Mouse (Mus musculus): ENCODE results near the gene Pkd1l3. TPM values are rescaled to one million over a fixed set of nuclear protein-coding genes. Genes with fewer than 3 reads are reported as not detected.

The Pkd1l3 gene
- polyA plus RNA-seq, 1 experiment = not detected

DNA sequence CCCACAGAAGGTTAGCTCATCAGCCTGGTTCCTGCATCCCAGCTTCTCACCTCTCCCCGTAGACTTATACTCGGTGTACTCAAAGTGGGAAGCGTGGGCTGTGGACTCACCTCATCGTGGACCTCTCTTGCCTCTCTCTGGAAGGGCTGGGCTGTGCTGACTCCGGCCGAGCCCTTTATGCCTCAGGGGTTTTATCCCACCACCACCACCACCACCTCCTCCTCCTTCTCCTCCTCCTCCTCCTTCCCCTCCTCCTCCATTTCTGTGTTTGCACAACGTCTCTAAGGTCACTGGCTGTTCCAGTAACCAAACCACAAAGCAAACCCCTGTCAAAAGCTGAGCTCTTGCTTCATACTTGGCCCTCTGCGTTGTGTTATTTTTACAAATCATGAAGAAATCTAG, 35.4 kb upstream of the Pkd1l3 start, which contains the start of gene Hp:
Gene Hp (minus strand): TSS at position 273 of the 402 bp plus-strand sequence.
- Histone ChIP-seq H3K27me3 (ENCODE audit: control insufficient read depth, insufficient read depth, insufficient read length) (peaks cover 17% of the 10 kb centered on the region), H3K4me3 (ENCODE audit: insufficient read depth, poor library complexity, severe bottlenecking) (no peak within 1 kb of the TSS), H3K36me3 (ENCODE audit: control insufficient read depth, insufficient read depth) (no peaks in the 10 kb centered on the region), H3K79me2 (ENCODE audit: control insufficient read depth, insufficient read depth) (no peaks in the 10 kb centered on the region), H3ac (ENCODE audit: control insufficient read depth, insufficient read length, low read depth) (no peak within 1 kb of the TSS), H3K79me3 (ENCODE audit: low read depth) (no peaks in the 10 kb centered on the region)
- TF ChIP-seq MYOD1 (IDR thresholded peaks at IDR 0.05; ENCODE audit: control insufficient read depth, insufficient read length, low read depth) (no peak), MYOG (IDR thresholded peaks at IDR 0.05; ENCODE audit: control insufficient read depth, extremely low read depth, insufficient read length) (no peak), USF1 (IDR thresholded peaks at IDR 0.05; ENCODE audit: low read depth) (no peak), CTCF (IDR thresholded peaks at IDR 0.05; ENCODE audit: control insufficient read depth, insufficient read depth, insufficient read length) (no peak), MAX (IDR thresholded peaks at IDR 0.05) (no peak), FOSL1 (IDR thresholded peaks at IDR 0.05; ENCODE audit: insufficient read depth, low read length, poor library complexity, severe bottlenecking) (no peak), CEBPB (IDR thresholded peaks at IDR 0.05; ENCODE audit: low read depth) (no peak)

DNA sequence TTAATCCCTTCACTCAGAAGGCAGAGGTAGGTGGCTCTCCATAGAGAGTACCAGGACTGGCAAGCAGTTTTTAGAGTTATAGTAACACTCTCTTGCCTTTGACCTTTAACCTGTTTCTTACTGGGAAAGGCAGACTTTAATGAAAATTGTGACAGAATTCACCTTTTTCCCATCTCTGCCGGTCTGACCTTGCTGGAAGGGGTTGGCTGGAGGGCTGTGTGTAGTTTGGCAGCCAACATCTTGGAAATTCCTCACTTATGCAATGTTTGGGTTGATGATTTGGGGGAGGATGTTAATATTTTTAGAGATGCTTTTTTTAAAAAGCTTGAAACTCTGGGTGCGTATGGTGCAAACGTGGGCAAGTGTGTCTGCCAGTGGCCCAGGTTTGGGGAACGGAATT, 30.0 kb upstream of the Pkd1l3 start:
- Histone ChIP-seq H3K79me2 (ENCODE audit: control insufficient read depth, insufficient read depth) (no peaks in the 10 kb centered on the region), H3ac (ENCODE audit: control insufficient read depth, insufficient read length, low read depth) (no peak overlapping the region), H3K36me3 (ENCODE audit: control insufficient read depth, insufficient read depth) (no peaks in the 10 kb centered on the region), H3K27me3 (ENCODE audit: control insufficient read depth, insufficient read depth, insufficient read length) (peaks cover 35% of the 10 kb centered on the region), H3K4me3 (ENCODE audit: insufficient read depth, poor library complexity, severe bottlenecking) (no peak overlapping the region), H3K79me3 (ENCODE audit: low read depth) (no peaks in the 10 kb centered on the region)
- TF ChIP-seq FOSL1 (IDR thresholded peaks at IDR 0.05; ENCODE audit: insufficient read depth, low read length, poor library complexity, severe bottlenecking) = no peak
- no peak for TF ChIP-seq CTCF (IDR thresholded peaks at IDR 0.05; ENCODE audit: control insufficient read depth, insufficient read depth, insufficient read length)
- no peak for TF ChIP-seq MYOG (IDR thresholded peaks at IDR 0.05; ENCODE audit: control insufficient read depth, extremely low read depth, insufficient read length)
- TF ChIP-seq MAX (IDR thresholded peaks at IDR 0.05) = no peak
- TF ChIP-seq MYOD1 (IDR thresholded peaks at IDR 0.05; ENCODE audit: control insufficient read depth, insufficient read length, low read depth) = no peak
- TF ChIP-seq CEBPB (IDR thresholded peaks at IDR 0.05; ENCODE audit: low read depth) = no peak
- no peak for TF ChIP-seq USF1 (IDR thresholded peaks at IDR 0.05; ENCODE audit: low read depth)

DNA sequence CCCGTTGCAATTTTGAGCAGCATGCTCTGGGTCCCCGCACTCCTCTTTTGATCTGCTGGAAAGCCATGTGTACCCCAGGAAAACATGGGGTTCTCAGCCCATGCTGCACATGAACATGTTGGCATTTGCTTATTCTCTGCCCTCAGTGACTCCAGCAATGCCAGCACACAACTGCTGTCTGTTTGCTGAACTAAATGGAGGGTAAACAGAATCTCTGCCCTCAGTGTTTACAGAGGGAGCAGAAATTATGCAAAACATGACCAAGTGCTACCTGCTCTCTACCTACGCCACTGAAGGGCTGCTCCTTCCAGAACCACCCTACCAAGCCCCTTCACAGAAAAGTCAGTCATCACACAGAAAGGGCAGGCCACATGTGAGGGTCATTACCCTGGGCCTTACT, 29.5 kb upstream of the Pkd1l3 start:
- no peak overlapping the region for H3K4me3 ChIP-seq (ENCODE audit: insufficient read depth, poor library complexity, severe bottlenecking)
- no peaks in the 10 kb centered on the region for H3K79me3 ChIP-seq (ENCODE audit: low read depth)
- H3K79me2 ChIP-seq (ENCODE audit: control insufficient read depth, insufficient read depth) = no peaks in the 10 kb centered on the region
- TF ChIP-seq MYOG (IDR thresholded peaks at IDR 0.05; ENCODE audit: control insufficient read depth, extremely low read depth, insufficient read length) = no peak
- no peak for TF ChIP-seq FOSL1 (IDR thresholded peaks at IDR 0.05; ENCODE audit: insufficient read depth, low read length, poor library complexity, severe bottlenecking)
- TF ChIP-seq CEBPB (IDR thresholded peaks at IDR 0.05; ENCODE audit: low read depth) = no peak
- TF ChIP-seq CTCF (IDR thresholded peaks at IDR 0.05; ENCODE audit: control insufficient read depth, insufficient read depth, insufficient read length) = no peak
- TF ChIP-seq USF1 (IDR thresholded peaks at IDR 0.05; ENCODE audit: low read depth) = no peak
- TF ChIP-seq MAX (IDR thresholded peaks at IDR 0.05) = no peak
- TF ChIP-seq MYOD1 (IDR thresholded peaks at IDR 0.05; ENCODE audit: control insufficient read depth, insufficient read length, low read depth) = no peak
- no peak overlapping the region for H3ac ChIP-seq (ENCODE audit: control insufficient read depth, insufficient read length, low read depth)
- H3K27me3 ChIP-seq (ENCODE audit: control insufficient read depth, insufficient read depth, insufficient read length) = peaks cover 35% of the 10 kb centered on the region
- H3K36me3 ChIP-seq (ENCODE audit: control insufficient read depth, insufficient read depth) = no peaks in the 10 kb centered on the region

DNA sequence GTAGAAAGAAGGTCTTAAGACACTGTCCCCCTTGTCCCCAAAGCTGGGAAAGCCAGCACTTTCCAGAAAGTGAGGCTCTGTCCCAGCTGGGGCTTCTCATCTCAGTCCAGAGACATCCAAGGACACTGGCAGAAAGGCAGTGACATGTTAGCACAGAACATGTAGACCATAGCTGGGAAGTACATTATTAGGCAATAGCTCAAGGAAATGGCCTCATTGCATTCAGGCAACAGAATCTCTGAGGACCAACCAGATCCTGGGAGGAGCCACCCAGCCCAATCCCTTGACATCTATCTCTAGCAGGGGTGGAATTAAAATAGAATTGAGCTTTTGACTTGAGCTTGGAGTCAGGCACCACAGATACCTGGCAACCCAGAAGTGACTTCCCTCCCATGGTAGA, 28.7 kb upstream of the Pkd1l3 start:
- TF ChIP-seq FOSL1 (IDR thresholded peaks at IDR 0.05; ENCODE audit: insufficient read depth, low read length, poor library complexity, severe bottlenecking) (no peak), MAX (IDR thresholded peaks at IDR 0.05) (no peak), CTCF (IDR thresholded peaks at IDR 0.05; ENCODE audit: control insufficient read depth, insufficient read depth, insufficient read length) (no peak), USF1 (IDR thresholded peaks at IDR 0.05; ENCODE audit: low read depth) (no peak), MYOG (IDR thresholded peaks at IDR 0.05; ENCODE audit: control insufficient read depth, extremely low read depth, insufficient read length) (no peak), MYOD1 (IDR thresholded peaks at IDR 0.05; ENCODE audit: control insufficient read depth, insufficient read length, low read depth) (no peak), CEBPB (IDR thresholded peaks at IDR 0.05; ENCODE audit: low read depth) (no peak)
- no peak overlapping the region for H3K4me3 ChIP-seq (ENCODE audit: insufficient read depth, poor library complexity, severe bottlenecking)

DNA sequence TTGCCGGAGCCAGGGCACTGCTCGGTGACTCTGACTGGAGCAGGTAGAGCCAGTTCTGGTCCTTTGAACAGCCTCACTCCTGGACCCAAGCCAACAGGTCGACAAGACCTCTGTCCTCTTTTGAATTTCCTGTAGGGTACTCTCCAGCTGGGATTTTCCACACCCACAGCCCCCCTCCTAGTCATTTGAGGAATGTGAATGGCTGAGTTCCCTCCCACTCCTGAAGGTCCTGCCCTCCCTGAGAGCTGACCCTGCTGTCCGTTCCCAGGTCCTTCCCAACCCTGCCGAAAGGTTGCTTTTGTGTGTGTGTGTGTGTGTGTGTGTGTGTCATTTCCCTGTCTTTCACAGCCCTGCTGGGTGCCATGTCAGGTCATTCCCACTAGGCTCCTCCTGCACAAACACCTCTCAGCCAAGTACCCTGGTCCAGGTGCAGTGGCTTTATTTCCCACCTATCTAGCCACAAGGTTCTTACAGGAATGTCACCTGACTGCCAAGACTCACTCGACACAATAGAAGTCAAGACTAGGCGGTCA, 27.3 kb upstream of the Pkd1l3 start:
- peaks cover 32% of the 10 kb centered on the region for H3K27me3 ChIP-seq (ENCODE audit: control insufficient read depth, insufficient read depth, insufficient read length)
- peaks cover 3% of the 10 kb centered on the region for H3K36me3 ChIP-seq (ENCODE audit: control insufficient read depth, insufficient read depth)
- TF ChIP-seq CTCF (IDR thresholded peaks at IDR 0.05; ENCODE audit: control insufficient read depth, insufficient read depth, insufficient read length) = no peak
- TF ChIP-seq MYOG (IDR thresholded peaks at IDR 0.05; ENCODE audit: control insufficient read depth, extremely low read depth, insufficient read length) = no peak
- TF ChIP-seq MYOD1 (IDR thresholded peaks at IDR 0.05; ENCODE audit: control insufficient read depth, insufficient read length, low read depth) = no peak
- no peak for TF ChIP-seq USF1 (IDR thresholded peaks at IDR 0.05; ENCODE audit: low read depth)
- TF ChIP-seq CEBPB (IDR thresholded peaks at IDR 0.05; ENCODE audit: low read depth) = no peak
- no peak for TF ChIP-seq FOSL1 (IDR thresholded peaks at IDR 0.05; ENCODE audit: insufficient read depth, low read length, poor library complexity, severe bottlenecking)
- no peak for TF ChIP-seq MAX (IDR thresholded peaks at IDR 0.05)
- no peaks in the 10 kb centered on the region for H3K79me2 ChIP-seq (ENCODE audit: control insufficient read depth, insufficient read depth)
- no peak overlapping the region for H3ac ChIP-seq (ENCODE audit: control insufficient read depth, insufficient read length, low read depth)
- H3K79me3 ChIP-seq (ENCODE audit: low read depth) = no peaks in the 10 kb centered on the region
- no peak overlapping the region for H3K4me3 ChIP-seq (ENCODE audit: insufficient read depth, poor library complexity, severe bottlenecking)

More for the DNA sequence above, 28.7 kb upstream of the Pkd1l3 start:
- Histone ChIP-seq H3K36me3 (ENCODE audit: control insufficient read depth, insufficient read depth) (no peaks in the 10 kb centered on the region), H3ac (ENCODE audit: control insufficient read depth, insufficient read length, low read depth) (no peak overlapping the region), H3K27me3 (ENCODE audit: control insufficient read depth, insufficient read depth, insufficient read length) (peaks cover 32% of the 10 kb centered on the region), H3K79me3 (ENCODE audit: low read depth) (no peaks in the 10 kb centered on the region), H3K79me2 (ENCODE audit: control insufficient read depth, insufficient read depth) (no peaks in the 10 kb centered on the region)

Measured in C2C12 (cell line).